Mouse (Mus musculus) liver, postnatal 0 days (tissue): ENCODE results near the gene Tmem92.

Experiments used
- CTCF ChIP-seq: sonication (generic); IDR thresholded peaks from 2 replicates; pipeline ENCODE4 v1.5.1; 2016; ENCODE audit warnings: antibody characterized with exemption, low read depth
- EP300 ChIP-seq: IDR thresholded peaks from 2 replicates; pipeline ENCODE4 v1.6.1; 2016; ENCODE audit warnings: antibody characterized with exemption, low read depth, mild to moderate bottlenecking

DNA sequence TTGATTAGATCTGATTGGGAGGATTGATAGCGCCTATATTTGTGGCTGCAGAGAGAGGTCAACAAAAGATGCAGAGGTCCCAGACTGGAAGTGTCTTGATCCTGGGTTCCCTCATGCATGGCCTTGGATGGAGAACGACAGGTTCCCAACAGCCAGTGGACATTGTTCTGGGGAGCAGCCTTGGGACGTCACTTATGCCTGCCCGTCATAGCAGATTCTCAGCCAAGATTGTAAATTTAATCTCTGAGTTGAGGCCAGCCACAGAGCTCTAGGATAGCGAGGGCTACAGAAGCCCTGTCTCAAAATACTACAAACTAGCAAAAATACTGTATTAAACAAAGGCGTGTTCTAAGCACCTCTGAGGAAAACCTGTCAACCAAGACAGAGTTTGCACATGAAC lies 22.6 kb downstream of the Tmem92 start:
- TF ChIP-seq CTCF: no peak
- no peak for TF ChIP-seq EP300
